Mouse (Mus musculus) CH12.LX (cell line): ENCODE results near the gene Aplf. TPM values are rescaled to one million over a fixed set of nuclear protein-coding genes. Genes with fewer than 3 reads are reported as not detected.

Source experiments
- DNase-seq: peaks from one replicate; pipeline ENCODE4 v3.0.0-alpha.2; 2013; ENCODE audit errors: extremely low read depth
- H3K27ac ChIP-seq: 2 replicates; pipeline ENCODE4 v1.5.1; 2012; ENCODE audit warnings: low read depth, mild to moderate bottlenecking, control low read depth, moderate library complexity; ENCODE audit not compliant: insufficient read depth
- H3K27me3 ChIP-seq: replicated peaks from 2 replicates; pipeline ENCODE3; 2012; ENCODE audit warnings: inconsistent platforms
- H3K36me3 ChIP-seq, 2 experiments: replicated peaks in 1 of 2; 2 replicates each; pipeline versions ENCODE3 to v1.6.1; 2012; ENCODE audit warnings: inconsistent platforms in 1 of 2, low read length in 1 of 2, mild to moderate bottlenecking in 1 of 2, mixed read lengths in 1 of 2, moderate library complexity in 1 of 2; ENCODE audit not compliant: control insufficient read depth in 1 of 2, insufficient read depth in 1 of 2
- H3K4me1 ChIP-seq, 2 experiments: 2 replicates each; pipeline ENCODE4 v1.6.1; 2012; ENCODE audit warnings: inconsistent platforms in 1 of 2, moderate library complexity in 1 of 2; ENCODE audit not compliant: insufficient read depth in 2 of 2, control insufficient read depth in 1 of 2
- H3K4me2 ChIP-seq: 2 replicates; pipeline ENCODE4 v1.6.1; 2012; ENCODE audit warnings: low read depth, mild to moderate bottlenecking, control low read depth; ENCODE audit not compliant: poor library complexity, insufficient read depth, severe bottlenecking
- H3K4me3 ChIP-seq, 3 experiments: fragments of 150-350 bp in 1 of 3; sonication (generic) in 1 of 3; replicated peaks in 1 of 3; 2 replicates each; pipeline versions ENCODE3 to v1.5.1; 2011 to 2012; ENCODE audit warnings: low read depth in 2 of 3, low read length in 2 of 3, mild to moderate bottlenecking in 2 of 3, moderate library complexity in 2 of 3, control low read depth in 1 of 3, improper control_type of control experiment in 1 of 3, inconsistent platforms in 1 of 3, mixed read lengths in 1 of 3; ENCODE audit not compliant: poor library complexity in 1 of 3
- H3K79me2 ChIP-seq: replicated peaks from 2 replicates; pipeline ENCODE4 v1.6.1; 2012; ENCODE audit warnings: mild to moderate bottlenecking, moderate library complexity; ENCODE audit not compliant: control insufficient read depth, poor library complexity, insufficient read depth, severe bottlenecking; ENCODE audit errors: extremely low read depth
- H3K9ac ChIP-seq: 2 replicates; pipeline ENCODE4 v1.6.1; 2012; ENCODE audit warnings: low read depth, mild to moderate bottlenecking, control low read depth, moderate library complexity; ENCODE audit not compliant: insufficient read depth
- H3K9me3 ChIP-seq: replicated peaks from 2 replicates; pipeline ENCODE3; 2012; ENCODE audit warnings: low read length, inconsistent platforms, mixed read lengths
- CHD1 ChIP-seq: IDR thresholded peaks from 2 replicates; pipeline ENCODE4 v1.6.1; 2012; ENCODE audit warnings: low read depth, low read length, improper control_type of control experiment, inconsistent platforms
- CTCF ChIP-seq, 2 experiments: IDR thresholded peaks in 1 of 2; conservative IDR thresholded peaks in 1 of 2; 2 replicates each; pipeline ENCODE4 v1.5.1; 2011 to 2012; ENCODE audit warnings: low read depth in 2 of 2, low read length in 2 of 2, improper control_type of control experiment in 1 of 2, inconsistent platforms in 1 of 2, mild to moderate bottlenecking in 1 of 2, moderate library complexity in 1 of 2
- ETS1 ChIP-seq: conservative IDR thresholded peaks from 2 replicates; pipeline ENCODE4 v1.6.1; 2012; ENCODE audit warnings: low read depth, mild to moderate bottlenecking, inconsistent platforms, low read length, improper control_type of control experiment, moderate library complexity
- HCFC1 ChIP-seq: IDR thresholded peaks from 2 replicates; pipeline ENCODE4 v1.6.1; 2012; ENCODE audit warnings: low read depth, mild to moderate bottlenecking, inconsistent platforms, low read length, improper control_type of control experiment
- IRF4 ChIP-seq: IDR thresholded peaks from 2 replicates; pipeline ENCODE4 v1.6.1; 2014; ENCODE audit warnings: low read depth, mild to moderate bottlenecking, inconsistent platforms, low read length, improper control_type of control experiment
- MAFK ChIP-seq: IDR thresholded peaks from 2 replicates; pipeline ENCODE4 v1.6.1; 2011; ENCODE audit warnings: low read length, improper control_type of control experiment; ENCODE audit not compliant: insufficient replicate concordance
- MEF2A ChIP-seq: IDR thresholded peaks from 2 replicates; pipeline ENCODE4 v1.6.1; 2014; ENCODE audit warnings: low read depth, mild to moderate bottlenecking, inconsistent platforms, low read length, improper control_type of control experiment, borderline replicate concordance
- MXI1 ChIP-seq: IDR thresholded peaks from 2 replicates; pipeline ENCODE4 v1.6.1; 2011; ENCODE audit warnings: mild to moderate bottlenecking, low read depth, low read length, improper control_type of control experiment
- MYC ChIP-seq: IDR thresholded peaks from 2 replicates; pipeline ENCODE4 v1.6.1; 2011; ENCODE audit warnings: low read depth, mild to moderate bottlenecking, improper control_type of control experiment, low read length
- NRF1 ChIP-seq: IDR thresholded peaks from 2 replicates; pipeline ENCODE4 v1.6.1; 2014; ENCODE audit warnings: low read depth, mild to moderate bottlenecking, inconsistent platforms, low read length, improper control_type of control experiment, moderate library complexity
- POLR2A ChIP-seq: IDR thresholded peaks from 2 replicates; pipeline ENCODE4 v1.6.1; 2011; ENCODE audit warnings: low read depth, mild to moderate bottlenecking, improper control_type of control experiment, low read length
- RCOR1 ChIP-seq: conservative IDR thresholded peaks from 2 replicates; pipeline ENCODE4 v1.6.1; 2012; ENCODE audit warnings: low read depth, mild to moderate bottlenecking, inconsistent platforms, low read length, improper control_type of control experiment
- SIN3A ChIP-seq: IDR thresholded peaks from 2 replicates; pipeline ENCODE4 v1.6.1; 2012; ENCODE audit warnings: low read length, improper control_type of control experiment, inconsistent platforms
- SMC3 ChIP-seq: IDR thresholded peaks from 2 replicates; pipeline ENCODE4 v1.6.1; 2011; ENCODE audit warnings: low read depth, low read length, improper control_type of control experiment
- TBP ChIP-seq: conservative IDR thresholded peaks from 2 replicates; pipeline ENCODE4 v1.6.1; 2011; ENCODE audit warnings: low read depth, low read length, improper control_type of control experiment
- TCF12 ChIP-seq: IDR thresholded peaks from 2 replicates; pipeline ENCODE4 v1.6.1; 2014; ENCODE audit warnings: low read depth, mild to moderate bottlenecking, inconsistent platforms, low read length, improper control_type of control experiment
- UBTF ChIP-seq: IDR thresholded peaks from 2 replicates; pipeline ENCODE4 v1.6.1; 2012; ENCODE audit warnings: low read depth, mild to moderate bottlenecking, inconsistent platforms, low read length, improper control_type of control experiment, moderate library complexity
- USF1 ChIP-seq: IDR thresholded peaks from 2 replicates; pipeline ENCODE4 v1.6.1; 2014; ENCODE audit warnings: low read depth, mild to moderate bottlenecking, inconsistent platforms, low read length, improper control_type of control experiment
- USF2 ChIP-seq: conservative IDR thresholded peaks from 2 replicates; pipeline ENCODE4 v1.6.1; 2011; ENCODE audit warnings: low read depth, low read length, improper control_type of control experiment
- ZKSCAN1 ChIP-seq: IDR thresholded peaks from 2 replicates; pipeline ENCODE4 v1.6.1; 2012; ENCODE audit warnings: low read depth, inconsistent platforms, low read length, improper control_type of control experiment, borderline replicate concordance
- ZNF384 ChIP-seq: IDR thresholded peaks from 2 replicates; pipeline ENCODE4 v1.6.1; 2012; ENCODE audit warnings: low read depth, low read length, improper control_type of control experiment, inconsistent platforms
- dilution Hi-C: fragments of 300-500 bp; cut with MboI; formaldehyde crosslinking; loops from 2 replicates; pipeline ENCODE4 v1.14.3; 2020; ENCODE audit warnings: low sequenced_read_pairs; ENCODE audit not compliant: extremely low pct_unique_long_range_greater_than_20kb, extremely low pct_ligation_motif_present
- in situ Hi-C: fragments of 300-500 bp; cut with MboI; formaldehyde crosslinking; loops from 3 replicates; pipeline ENCODE4 v1.14.3; 2019; ENCODE audit warnings: low sequenced_read_pairs, low pct_ligation_motif_present, low pct_unique_long_range_greater_than_20kb, mixed read lengths
- polyA plus RNA-seq: library from polyadenylated mRNA; unstranded; fragments of >175 nt; gene quantifications from 2 replicates; pipeline ENCODE4 v1.2.1, GENCODE M21; 2012; ENCODE audit warnings: low read depth; ENCODE audit not compliant: insufficient read length
- total RNA-seq, 2 experiments: library from RNA; depleted of rRNA; stranded (reverse); fragments of 300-350 nt in 1 of 2; fragments of >200 nt in 1 of 2; gene quantifications; 2 replicates each; pipeline ENCODE4 v1.2.3; 2012 to 2014

Aplf gene
- total and polyA plus RNA-seq, 3 experiments = 10.3 to 15.8 (median 11.1) TPM

DNA sequence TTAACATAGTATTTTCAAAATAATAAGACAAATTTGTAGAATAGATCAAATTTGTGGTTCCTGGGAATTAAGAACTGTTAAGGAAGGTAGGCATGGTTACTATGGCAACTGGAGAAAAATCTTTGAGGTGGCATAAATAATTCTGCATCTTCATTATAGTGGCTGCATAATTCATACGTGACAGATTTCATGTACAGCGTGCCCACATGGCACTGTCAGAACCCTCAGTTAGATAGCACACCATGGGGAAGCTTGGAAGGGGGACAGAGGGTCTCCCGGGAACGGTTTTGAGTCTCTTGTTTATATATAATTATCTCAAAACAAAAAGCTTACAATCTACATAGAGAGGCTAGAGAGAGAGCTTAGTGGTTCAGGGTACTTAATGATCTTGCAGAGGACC, 24.6 kb upstream of the Aplf start:
- in situ Hi-C loops = no loop called here
- peaks cover 17% of the 10 kb centered on the region for H3K27me3 ChIP-seq

DNA sequence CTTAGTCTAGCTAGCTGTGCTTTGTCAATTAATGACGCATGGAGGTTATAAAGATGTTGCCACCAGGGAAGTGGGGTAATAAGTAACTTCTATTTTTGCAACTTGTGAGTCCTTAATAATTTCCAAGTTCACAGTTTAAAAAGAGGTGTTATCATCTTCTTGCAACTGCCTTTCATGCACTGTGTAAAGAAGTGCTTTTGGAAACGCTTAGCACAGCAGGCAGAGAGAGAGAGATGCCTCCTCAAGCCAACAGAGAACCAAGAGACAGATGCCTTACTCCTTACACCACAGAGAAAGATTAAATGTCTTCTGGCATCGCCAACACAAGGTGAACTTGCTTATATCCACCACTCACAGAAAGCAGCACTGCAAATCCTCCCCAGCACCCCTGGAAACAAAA, 24.0 kb upstream of the Aplf start:
- Histone ChIP-seq H3K36me3 (no peaks in the 10 kb centered on the region), H3K9ac (no peak overlapping the region), H3K4me1 (0 out of 4 replicates have a peak, but pooled peaks cover 0 to 2% of the 10 kb centered on the region in 2 experiments), H3K4me2 (no peak overlapping the region), H3K27me3 (peaks cover 17% of the 10 kb centered on the region), H3K4me3 (no peak overlapping the region), H3K79me2 (no peaks in the 10 kb centered on the region), H3K27ac (no peak overlapping the region), H3K9me3 (peaks cover 11% of the 10 kb centered on the region)
- in situ Hi-C loops (no loop called here), dilution Hi-C loops (no loop called here)
- no peak for DNase-seq
- no peak for TF ChIP-seq UBTF
- no peak for TF ChIP-seq SIN3A
- TF ChIP-seq TBP = no peak
- no peak for TF ChIP-seq CHD1
- no peak for TF ChIP-seq CTCF (conservative IDR thresholded peaks at IDR 0.05 in 1 of 2, IDR thresholded peaks at IDR 0.05 in 1 of 2; ENCODE audit: low read depth in 2 of 2, low read length in 2 of 2)
- TF ChIP-seq USF2 = no peak
- TF ChIP-seq IRF4 = no peak
- no peak for TF ChIP-seq MAFK
- TF ChIP-seq POLR2A = no peak
- no peak for TF ChIP-seq MXI1

More for the DNA sequence above, 24.6 kb upstream of the Aplf start:
- no peak overlapping the region for H3K9ac ChIP-seq
- dilution Hi-C loops = no loop called here
- no peak for TF ChIP-seq HCFC1
- H3K36me3 ChIP-seq = no peaks in the 10 kb centered on the region
- H3K79me2 ChIP-seq = no peaks in the 10 kb centered on the region
- DNase-seq = no peak
- no peak overlapping the region for H3K4me2 ChIP-seq
- 0 out of 4 replicates have a peak, but pooled peaks cover 0 to 2% of the 10 kb centered on the region in 2 experiments for H3K4me1 ChIP-seq
- no peak overlapping the region for H3K4me3 ChIP-seq
- H3K27ac ChIP-seq = no peak overlapping the region
- H3K9me3 ChIP-seq = peaks cover 5% of the 10 kb centered on the region

DNA sequence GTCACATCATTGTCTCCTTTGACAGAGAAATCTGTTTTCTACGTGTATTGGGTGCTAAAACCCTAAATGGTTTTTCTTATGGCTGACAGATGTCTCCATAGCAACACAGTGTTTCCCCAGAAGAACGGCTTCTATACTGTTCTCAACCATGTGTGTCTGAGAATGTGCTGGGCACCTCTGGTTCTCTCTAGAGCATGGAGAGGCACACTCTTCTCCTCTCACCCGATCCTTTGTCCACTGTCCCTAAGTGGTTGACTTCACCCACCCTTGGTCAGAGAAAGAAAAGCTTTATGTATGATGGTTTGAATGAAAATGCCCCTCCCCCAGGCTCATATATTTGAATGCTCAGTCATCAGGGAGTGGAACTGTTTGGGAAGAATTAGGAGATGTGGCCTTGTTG, 8.4 kb upstream of the Aplf start:
- no peak overlapping the region for H3K4me2 ChIP-seq
- TF ChIP-seq NRF1 (no peak), SMC3 (no peak), RCOR1 (no peak), UBTF (no peak), MEF2A (no peak), TCF12 (no peak), POLR2A (no peak), USF1 (no peak), ZNF384 (no peak), ETS1 (no peak), ZKSCAN1 (no peak), MYC (no peak), SIN3A (no peak)
- no peak overlapping the region for H3K4me3 ChIP-seq
- DNase-seq = no peak
- H3K4me1 ChIP-seq = peaks cover 0 to 3% of the 10 kb centered on the region in 2 experiments; a peak in 1 of 4 replicates
- dilution Hi-C loops = no loop called here
- no peaks in the 10 kb centered on the region for H3K36me3 ChIP-seq
- H3K27me3 ChIP-seq = no peaks in the 10 kb centered on the region
- H3K9ac ChIP-seq = no peak overlapping the region
- no peaks in the 10 kb centered on the region for H3K9me3 ChIP-seq
- no peak overlapping the region for H3K27ac ChIP-seq
- no peaks in the 10 kb centered on the region for H3K79me2 ChIP-seq
- in situ Hi-C loops = no loop called here
